Mouse (Mus musculus): ENCODE measurements around the gene 3830406C13Rik.
"Not testable (repeated sequence)": the region's sequence is repeated elsewhere in the genome, so short reads cannot be mapped to it uniquely, and the experiment has no call there.

The 3830406C13Rik gene

GRCm38 (mm10) chr14:12284141-12284912, at the start of gene 3830406C13Rik:
TSS of gene 3830406C13Rik (plus strand) at chr14:12284173.
- peak; percentile 87 for DNase-seq

GRCm38 (mm10) chr14:12243726-12244125, 40.2 kb upstream of the 3830406C13Rik start:
- DNase-seq: no peak

- no peak for DNase-seq
Observed at GRCm38 (mm10) chr14:12276031-12276430, 7.9 kb upstream of the 3830406C13Rik start.

GRCm38 (mm10) chr14:12283641-12284040, 332 bp upstream of the 3830406C13Rik start, which contains the start of gene Gm49355:
TSS of gene Gm49355 (plus strand) at chr14:12283976.
- no peak for DNase-seq

GRCm38 (mm10) chr14:12289747-12290146, 5.8 kb downstream of the 3830406C13Rik start:
- DNase-seq: not testable (repeated sequence)

- DNase-seq: peak; percentile 26
Observed at GRCm38 (mm10) chr14:12296391-12296790, 12.4 kb downstream of the 3830406C13Rik start.

GRCm38 (mm10) chr14:12299171-12299570, 15.2 kb downstream of the 3830406C13Rik start:
- DNase-seq: no peak

- DNase-seq: no peak
Observed at GRCm38 (mm10) chr14:12299654-12300053, 15.7 kb downstream of the 3830406C13Rik start.

- DNase-seq: no peak
Observed at GRCm38 (mm10) chr14:12300275-12300674, 16.3 kb downstream of the 3830406C13Rik start.

- DNase-seq: no peak
Observed at GRCm38 (mm10) chr14:12300677-12301076, 16.7 kb downstream of the 3830406C13Rik start.

GRCm38 (mm10) chr14:12303106-12303505, 19.1 kb downstream of the 3830406C13Rik start:
- DNase-seq: no peak

- no peak for DNase-seq
Observed at GRCm38 (mm10) chr14:12333622-12334021, 49.6 kb downstream of the 3830406C13Rik start.

GRCm38 (mm10) chr14:12334925-12335324, 51.0 kb downstream of the 3830406C13Rik start:
- DNase-seq: no peak

- no peak for DNase-seq
Observed at GRCm38 (mm10) chr14:12337421-12337997, 53.5 kb downstream of the 3830406C13Rik start.

- DNase-seq: no peak
Observed at GRCm38 (mm10) chr14:12337998-12338809, 54.2 kb downstream of the 3830406C13Rik start.

- DNase-seq: no peak
Observed at GRCm38 (mm10) chr14:12338811-12339565, 55.0 kb downstream of the 3830406C13Rik start.

- DNase-seq: no peak
Observed at GRCm38 (mm10) chr14:12340238-12341074, 56.5 kb downstream of the 3830406C13Rik start.

GRCm38 (mm10) chr14:12341075-12341788, 57.3 kb downstream of the 3830406C13Rik start:
- DNase-seq: no peak

GRCm38 (mm10) chr14:12341789-12342457, 58.0 kb downstream of the 3830406C13Rik start:
- no peak for DNase-seq

- no peak for DNase-seq
Observed at GRCm38 (mm10) chr14:12342458-12343131, 58.6 kb downstream of the 3830406C13Rik start.

Measured in cerebellum, adult 9-11 months (tissue).